Comparison of ENCODE assay signal across 28 mouse cellular contexts in genomic region chr14:104193198-104193597, GRCm38 (mm10).
DNase-seq lines count a peak whose midpoint lies in the region; ATAC-seq and TF ChIP-seq lines count a peak whose summit lies in the region.
"Had no signal": no experiment of that assay in that cellular context is flagged by ENCODE, and none has a peak within 500 bp of the region (broad histone marks: within the 10 kb centered on the region; RNA-seq: fewer than 3 reads in every experiment).

No protein-coding gene starts in this region.

- no peaks in the 10 kb centered on the region for H3K4me1 ChIP-seq in lung, embryonic 16.5 days (replicated peaks; ENCODE audit: control insufficient read depth, insufficient read depth, low read length)
- peaks cover 5% of the 10 kb centered on the region; the same call in 1 of the 2 replicates for H3K4me1 ChIP-seq in midbrain, embryonic 14.5 days (ENCODE audit: control insufficient read depth, insufficient read depth, low read length)
- no peaks in the 10 kb centered on the region for H3K4me1 ChIP-seq in midbrain, embryonic 10.5 days
- 0 out of 2 replicates have a peak, but pooled peaks cover 5% of the 10 kb centered on the region for H3K4me1 ChIP-seq in midbrain, embryonic 15.5 days
- no peaks in the 10 kb centered on the region for H3K4me1 ChIP-seq in midbrain, postnatal 0 days (ENCODE audit: insufficient read depth, low read length)
- H3K4me1 ChIP-seq: embryonic facial prominence, embryonic 12.5 days; embryonic facial prominence, embryonic 15.5 days; heart, embryonic 12.5 days; heart, embryonic 15.5 days; hindbrain, embryonic 10.5 days had no signal

- ATAC-seq in lung, embryonic 16.5 days (ENCODE audit: low read depth), result peak; percentile 90
- ATAC-seq in midbrain, embryonic 14.5 days (ENCODE audit: low FRiP score, low TSS enrichment), result no peak
- 0 out of 2 replicates have a peak, but pooled peaks have one; percentile 41 for ATAC-seq in midbrain, embryonic 15.5 days (replicated peaks)
- no peak for ATAC-seq in midbrain, postnatal 0 days (ENCODE audit: low FRiP score)
- ATAC-seq: CD4-positive, CD25-positive, alpha-beta regulatory T cell, adult 4 months; forebrain, embryonic 14.5 days; forebrain, postnatal 0 days; hindbrain, embryonic 16.5 days had no signal

- no peak overlapping the region for H3K4me3 ChIP-seq in lung, embryonic 16.5 days (ENCODE audit: low read length)
- no peak overlapping the region for H3K4me3 ChIP-seq in midbrain, embryonic 14.5 days (replicated peaks; ENCODE audit: low read depth, low read length)
- no peak overlapping the region for H3K4me3 ChIP-seq in midbrain, embryonic 10.5 days
- H3K4me3 ChIP-seq in midbrain, embryonic 15.5 days, result peak overlapping the region; percentile 8; the same call in 1 of the 2 replicates
- H3K4me3 ChIP-seq in midbrain, postnatal 0 days (ENCODE audit: low read depth, low read length), result no peak overlapping the region
- H3K4me3 ChIP-seq: embryonic facial prominence, embryonic 12.5 days; embryonic facial prominence, embryonic 15.5 days; gastrocnemius, adult 2 months; heart, embryonic 12.5 days; heart, embryonic 15.5 days; hindbrain, embryonic 10.5 days; hindbrain, embryonic 13.5 days had no signal

- TF ChIP-seq CTCF in midbrain, postnatal 0 days (IDR thresholded peaks at IDR 0.05), result no peak

- H3K9ac ChIP-seq in lung, embryonic 16.5 days (ENCODE audit: low read length), result no peak overlapping the region
- 0 out of 2 replicates have a peak overlapping the region, but pooled peaks have one; percentile 7 for H3K9ac ChIP-seq in midbrain, embryonic 14.5 days (replicated peaks; ENCODE audit: low read length)
- no peak overlapping the region for H3K9ac ChIP-seq in midbrain, embryonic 15.5 days
- no peak overlapping the region for H3K9ac ChIP-seq in midbrain, postnatal 0 days (replicated peaks; ENCODE audit: low read length, poor library complexity, severe bottlenecking)
- H3K9ac ChIP-seq: embryonic facial prominence, embryonic 12.5 days; embryonic facial prominence, embryonic 15.5 days; forebrain, postnatal 0 days; heart, embryonic 12.5 days; heart, embryonic 15.5 days; hindbrain, embryonic 13.5 days had no signal

- H3K27ac ChIP-seq in lung, embryonic 16.5 days (ENCODE audit: low read length), result no peak overlapping the region
- peak overlapping the region; percentile 55 for H3K27ac ChIP-seq in midbrain, embryonic 14.5 days (replicated peaks; ENCODE audit: low read depth, low read length)
- no peak overlapping the region for H3K27ac ChIP-seq in midbrain, embryonic 10.5 days (replicated peaks)
- peak overlapping the region; percentile 53 for H3K27ac ChIP-seq in midbrain, embryonic 15.5 days
- no peak overlapping the region for H3K27ac ChIP-seq in midbrain, postnatal 0 days (ENCODE audit: low read depth, low read length)
- H3K27ac ChIP-seq: embryonic facial prominence, embryonic 12.5 days; embryonic facial prominence, embryonic 15.5 days; gastrocnemius, adult 2 months; heart, embryonic 15.5 days; hindbrain, embryonic 10.5 days; hindbrain, embryonic 13.5 days had no signal

- WGBS in lung, embryonic 16.5 days, result 45% methylated on average over 11 of the region's 11 CpGs
- WGBS in midbrain, embryonic 14.5 days, result 59% methylated on average over 11 of the region's 11 CpGs
- WGBS in midbrain, embryonic 10.5 days, result 81% methylated on average over 11 of the region's 11 CpGs
- whole genome bisulfite sequencing in midbrain, embryonic 15.5 days, result 52% methylated on average over 11 of the region's 11 CpGs
- WGBS in midbrain, postnatal 0 days, result 61% methylated on average over 11 of the region's 11 CpGs

- no peaks in the 10 kb centered on the region for H3K9me3 ChIP-seq in lung, embryonic 16.5 days (ENCODE audit: control insufficient read depth, low read length)
- H3K9me3 ChIP-seq in midbrain, embryonic 14.5 days (ENCODE audit: control insufficient read depth, low read length), result no peaks in the 10 kb centered on the region
- no peaks in the 10 kb centered on the region for H3K9me3 ChIP-seq in midbrain, embryonic 10.5 days (replicated peaks)
- no peaks in the 10 kb centered on the region for H3K9me3 ChIP-seq in midbrain, embryonic 15.5 days
- no peaks in the 10 kb centered on the region for H3K9me3 ChIP-seq in midbrain, postnatal 0 days (ENCODE audit: low read length)
- H3K9me3 ChIP-seq: embryonic facial prominence, embryonic 12.5 days; embryonic facial prominence, embryonic 15.5 days; heart, embryonic 12.5 days; heart, embryonic 15.5 days; hindbrain, embryonic 10.5 days; hindbrain, embryonic 13.5 days had no signal

- H3K36me3 ChIP-seq in lung, embryonic 16.5 days (ENCODE audit: control insufficient read depth, insufficient read depth, low read length), result no peaks in the 10 kb centered on the region
- H3K36me3 ChIP-seq in midbrain, embryonic 14.5 days (ENCODE audit: control insufficient read depth, insufficient read depth, low read length), result no peaks in the 10 kb centered on the region
- H3K36me3 ChIP-seq in midbrain, embryonic 10.5 days, result no peaks in the 10 kb centered on the region
- no peaks in the 10 kb centered on the region for H3K36me3 ChIP-seq in midbrain, embryonic 15.5 days (replicated peaks)
- H3K36me3 ChIP-seq in midbrain, postnatal 0 days (ENCODE audit: insufficient read depth, low read length), result no peaks in the 10 kb centered on the region
- H3K36me3 ChIP-seq: embryonic facial prominence, embryonic 12.5 days; embryonic facial prominence, embryonic 15.5 days; heart, embryonic 12.5 days; heart, embryonic 15.5 days; hindbrain, embryonic 10.5 days; hindbrain, embryonic 13.5 days had no signal

- DNase-seq in lung, postnatal 4 days, result no peak
- no peak for DNase-seq in midbrain, embryonic 14.5 days
- no peak for DNase-seq in midbrain, embryonic 10.5 days (ENCODE audit: low spot score)
- DNase-seq in midbrain, postnatal 0 days (ENCODE audit: low spot score), result no peak
- DNase-seq in adipocyte (ENCODE audit: low spot score), result no peak
- DNase-seq: adrenal gland, adult 8-10 months; adrenal gland, postnatal 25 days; cerebellum, adult 11 months; cerebellum, adult 2 months; cerebellum, adult 9-11 months; cerebellum, postnatal 25 days; forebrain, postnatal 0 days; gastrocnemius, adult 2 months; gastrocnemius, postnatal 25 days; heart, adult 18-20 months; heart, postnatal 10 days; heart, postnatal 36 days had no signal

- no peaks in the 10 kb centered on the region for H3K27me3 ChIP-seq in lung, embryonic 16.5 days (ENCODE audit: control insufficient read depth, insufficient read depth, low read depth, low read length)
- H3K27me3 ChIP-seq in midbrain, embryonic 14.5 days (ENCODE audit: control insufficient read depth, insufficient read depth, low read length), result no peaks in the 10 kb centered on the region
- H3K27me3 ChIP-seq in midbrain, embryonic 10.5 days (ENCODE audit: low read depth, poor library complexity, severe bottlenecking), result no peaks in the 10 kb centered on the region
- H3K27me3 ChIP-seq in midbrain, embryonic 15.5 days (replicated peaks), result no peaks in the 10 kb centered on the region
- no peaks in the 10 kb centered on the region for H3K27me3 ChIP-seq in midbrain, postnatal 0 days (ENCODE audit: insufficient read depth, low read length)
- H3K27me3 ChIP-seq: embryonic facial prominence, embryonic 12.5 days; embryonic facial prominence, embryonic 15.5 days; heart, embryonic 12.5 days; heart, embryonic 15.5 days; hindbrain, embryonic 13.5 days had no signal

- H3K4me2 ChIP-seq in lung, embryonic 16.5 days (ENCODE audit: low read depth, low read length), result no peak overlapping the region
- peak overlapping the region; percentile 36 for H3K4me2 ChIP-seq in midbrain, embryonic 14.5 days (ENCODE audit: low read length)
- peak overlapping the region; percentile 26 for H3K4me2 ChIP-seq in midbrain, embryonic 15.5 days
- 0 out of 2 replicates have a peak overlapping the region, but pooled peaks have one; percentile 12 for H3K4me2 ChIP-seq in midbrain, postnatal 0 days (ENCODE audit: low read depth, low read length, poor library complexity, severe bottlenecking)
- H3K4me2 ChIP-seq: embryonic facial prominence, embryonic 12.5 days; embryonic facial prominence, embryonic 15.5 days; heart, embryonic 12.5 days; heart, embryonic 15.5 days; hindbrain, embryonic 13.5 days had no signal

Comparison
In these comparisons a context has a peak if more than half of its experiments do, and no peak if none do; other contexts are left out.
1. ATAC-seq: peak in lung, embryonic 16.5 days (single experiment) and midbrain, embryonic 15.5 days (single experiment); none in midbrain, embryonic 14.5 days (single experiment) and midbrain, postnatal 0 days (single experiment).
2. H3K27ac ChIP-seq: peak in midbrain, embryonic 14.5 days (single experiment) and midbrain, embryonic 15.5 days (single experiment); none in lung, embryonic 16.5 days (single experiment), midbrain, embryonic 10.5 days (single experiment) and midbrain, postnatal 0 days (single experiment).